Mouse (Mus musculus) liver, embryonic 16.5 days (tissue): ENCODE results near the gene Slc6a17. TPM values are rescaled to one million over a fixed set of nuclear protein-coding genes. Genes with fewer than 3 reads are reported as not detected.

Experiments
- ATAC-seq: fragments of 200-750 bp; cut with Nextera tagmentation; 2 replicates; pipeline ENCODE4 v1.8.0; 2017; ENCODE audit warnings: low read depth, mild to moderate bottlenecking, moderate number of reproducible peaks, moderate library complexity
- H3K27ac ChIP-seq: fragments of 300-500 bp; sonication (generic); 2 replicates; pipeline ENCODE4 v1.5.1; 2014; ENCODE audit warnings: mild to moderate bottlenecking, low read length
- H3K27me3 ChIP-seq: fragments of 300-500 bp; sonication (generic); 2 replicates; pipeline ENCODE4 v1.6.1; 2014; ENCODE audit warnings: low read depth, low read length, mixed read lengths; ENCODE audit not compliant: control insufficient read depth, insufficient read depth
- H3K36me3 ChIP-seq: fragments of 300-500 bp; sonication (generic); 2 replicates; pipeline ENCODE4 v1.6.1; 2014; ENCODE audit warnings: mild to moderate bottlenecking; ENCODE audit not compliant: control insufficient read depth, insufficient read depth
- H3K4me1 ChIP-seq: fragments of 300-500 bp; sonication (generic); 2 replicates; pipeline ENCODE4 v1.6.1; 2014; ENCODE audit warnings: low read depth, low read length, mixed read lengths; ENCODE audit not compliant: control insufficient read depth
- H3K4me2 ChIP-seq: fragments of 300-500 bp; sonication (generic); 2 replicates; pipeline ENCODE4 v1.6.1; 2014; ENCODE audit warnings: low read depth, low read length, mixed read lengths
- H3K4me3 ChIP-seq: fragments of 300-500 bp; sonication (generic); 2 replicates; pipeline ENCODE4 v1.5.1; 2014; ENCODE audit warnings: low read depth, mild to moderate bottlenecking, low read length
- H3K9ac ChIP-seq: fragments of 300-500 bp; sonication (generic); 2 replicates; pipeline ENCODE4 v1.6.1; 2014; ENCODE audit warnings: low read depth, low read length
- H3K9me3 ChIP-seq: fragments of 300-500 bp; sonication (generic); replicated peaks from 2 replicates; pipeline ENCODE4 v1.6.1; 2016; ENCODE audit warnings: low read length; ENCODE audit not compliant: control insufficient read depth
- WGBS: fragments of 180-500 bp; shearing (Covaris S2); extraction: QIAGEN DNeasy Blood & Tissue Kit; methylation state at CpG from one replicate; pipeline ENCODE4 v1.1.7; 2014; ENCODE audit not compliant: insufficient replicate concordance; 5-methylcytosine and 5-hydroxymethylcytosine counted together
- polyA plus RNA-seq: library from polyadenylated mRNA; unstranded; fragments of >200 nt; fragmentation: Nextera tagmentation; extraction: Ambion mirVana; gene quantifications from 2 replicates; pipeline ENCODE4 v1.2.1, GENCODE M21; 2015

The Slc6a17 gene
- polyA plus RNA-seq, 1 experiment from 2014 or later, result 0.08 TPM

DNA sequence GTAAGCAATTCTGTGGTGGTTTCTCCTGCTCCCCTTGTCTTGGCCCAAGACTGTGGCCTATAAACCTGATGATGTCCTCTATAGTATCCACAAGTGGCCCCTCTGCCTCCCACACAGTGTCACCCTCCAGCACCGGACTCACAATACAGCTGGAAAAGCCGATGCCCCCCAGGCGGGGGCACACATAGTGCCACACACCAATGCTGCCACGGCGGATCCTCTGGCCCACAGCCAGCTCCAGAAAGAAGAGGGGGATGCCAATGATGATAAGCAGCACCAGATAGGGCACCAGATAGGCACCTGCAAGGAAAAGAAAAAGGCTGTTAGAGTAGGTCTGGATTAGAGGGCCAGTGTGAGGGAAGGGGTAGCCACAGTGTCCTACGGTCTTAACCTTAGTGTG lies 22.3 kb downstream of the Slc6a17 start:
- no peak overlapping the region for H3K27ac ChIP-seq
- WGBS, result 66% methylated on average over 6 of the region's 6 CpGs
- H3K27me3 ChIP-seq, result no peaks in the 10 kb centered on the region
- no peak overlapping the region for H3K4me2 ChIP-seq
- H3K4me1 ChIP-seq, result no peaks in the 10 kb centered on the region
- no peak for ATAC-seq
- H3K9ac ChIP-seq, result no peak overlapping the region
- no peaks in the 10 kb centered on the region for H3K9me3 ChIP-seq
- no peaks in the 10 kb centered on the region for H3K36me3 ChIP-seq
- H3K4me3 ChIP-seq, result no peak overlapping the region

DNA sequence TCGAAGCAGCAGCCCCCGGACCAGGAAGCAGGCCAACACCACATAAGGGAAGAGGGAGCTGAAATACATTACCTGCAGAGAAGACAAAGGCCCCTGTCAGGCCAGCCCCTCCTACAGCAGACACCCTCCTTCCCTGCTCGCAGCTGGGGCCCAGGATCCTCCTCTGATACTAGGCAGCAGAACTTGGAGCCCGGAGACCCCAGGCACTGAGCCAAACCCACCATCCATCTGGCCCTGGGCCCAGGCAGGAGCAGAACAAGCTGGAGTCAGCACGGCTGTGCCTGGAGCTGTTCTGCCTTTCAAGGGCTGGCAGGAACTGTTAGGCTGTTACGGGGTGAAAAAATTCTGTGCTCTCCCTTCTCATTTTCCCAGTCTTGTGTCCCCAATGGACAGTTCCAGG lies 26.4 kb downstream of the Slc6a17 start:
- Histone ChIP-seq H3K36me3 (no peaks in the 10 kb centered on the region), H3K9ac (no peak overlapping the region), H3K4me1 (no peaks in the 10 kb centered on the region), H3K9me3 (no peaks in the 10 kb centered on the region), H3K27ac (no peak overlapping the region), H3K4me3 (no peak overlapping the region), H3K4me2 (no peak overlapping the region), H3K27me3 (no peaks in the 10 kb centered on the region)
- 39% methylated on average over 6 of the region's 6 CpGs for WGBS
- ATAC-seq, result no peak

DNA sequence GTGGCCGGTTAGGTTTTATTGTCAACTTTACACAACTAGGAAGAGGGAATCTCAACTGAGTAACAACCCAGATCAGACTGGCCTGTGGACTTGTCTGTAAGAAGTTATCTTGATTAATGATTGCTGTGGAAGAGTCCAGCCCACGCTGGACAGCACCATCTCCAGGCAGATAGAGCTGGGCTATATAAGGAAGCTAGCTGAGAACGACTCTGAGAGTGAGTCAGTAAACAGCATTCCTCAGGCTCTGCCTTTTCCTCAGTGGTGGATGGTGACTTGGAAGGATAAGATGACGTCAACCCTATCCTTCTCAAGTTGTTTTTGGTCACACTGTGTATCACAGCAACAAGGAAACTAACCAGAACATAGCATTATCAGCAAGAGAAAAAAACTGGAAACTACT lies 29.2 kb downstream of the Slc6a17 start:
- no peak overlapping the region for H3K9ac ChIP-seq
- H3K36me3 ChIP-seq, result no peaks in the 10 kb centered on the region
- H3K27ac ChIP-seq, result no peak overlapping the region
- no peaks in the 10 kb centered on the region for H3K27me3 ChIP-seq
- H3K4me2 ChIP-seq, result no peak overlapping the region
- H3K4me1 ChIP-seq, result no peaks in the 10 kb centered on the region
- H3K4me3 ChIP-seq, result no peak overlapping the region
- 22% methylated on average over 4 of the region's 4 CpGs for WGBS
- no peak for ATAC-seq
- H3K9me3 ChIP-seq, result no peaks in the 10 kb centered on the region

DNA sequence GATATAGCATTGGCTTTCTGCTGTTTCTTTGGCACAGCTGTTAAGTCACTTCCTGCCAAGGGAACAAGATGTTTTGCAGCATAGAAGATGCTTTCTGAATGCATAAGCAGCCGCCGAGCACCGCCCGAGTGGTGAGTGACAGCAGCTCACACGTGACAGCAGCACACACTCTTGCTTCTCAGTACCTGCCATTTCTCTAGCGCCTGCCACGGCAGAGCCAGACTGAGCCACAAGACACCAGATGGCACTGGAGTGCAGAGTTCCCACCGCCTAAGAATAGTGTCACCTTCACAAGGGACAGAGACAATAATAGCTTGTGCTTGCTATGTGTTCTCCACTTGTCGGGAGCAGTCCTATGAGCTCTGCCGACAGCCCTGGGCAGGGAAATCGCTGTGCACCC lies 34.5 kb downstream of the Slc6a17 start:
- Histone ChIP-seq H3K27me3 (no peaks in the 10 kb centered on the region), H3K9ac (no peak overlapping the region), H3K9me3 (no peaks in the 10 kb centered on the region), H3K36me3 (no peaks in the 10 kb centered on the region), H3K4me1 (no peaks in the 10 kb centered on the region), H3K4me2 (no peak overlapping the region), H3K27ac (no peak overlapping the region), H3K4me3 (no peak overlapping the region)
- ATAC-seq, result no peak
- 35% methylated on average over 11 of the region's 11 CpGs for WGBS

DNA sequence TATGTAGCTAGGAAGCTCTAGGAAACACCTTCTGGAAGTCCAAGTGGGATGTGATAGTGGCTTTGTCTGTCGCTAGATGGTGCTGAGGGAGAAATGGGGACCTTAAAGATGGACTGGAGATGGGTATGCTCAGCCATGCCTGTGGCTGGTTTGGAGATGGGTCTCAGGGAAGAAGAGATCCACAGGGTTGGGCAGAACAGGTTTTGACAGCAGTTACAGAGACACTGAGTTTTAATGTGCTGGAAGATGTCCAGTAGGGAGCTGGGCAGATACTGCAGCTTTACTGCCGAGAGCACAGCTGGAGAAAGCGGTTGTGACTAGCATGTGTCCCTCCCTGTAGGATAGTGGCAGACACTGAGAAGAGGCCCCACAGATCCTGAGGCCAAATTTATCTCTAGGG lies 37.2 kb downstream of the Slc6a17 start:
- Histone ChIP-seq H3K4me2 (no peak overlapping the region), H3K4me1 (no peaks in the 10 kb centered on the region), H3K27ac (no peak overlapping the region), H3K4me3 (no peak overlapping the region), H3K36me3 (no peaks in the 10 kb centered on the region), H3K27me3 (no peaks in the 10 kb centered on the region), H3K9me3 (no peaks in the 10 kb centered on the region), H3K9ac (no peak overlapping the region)
- 17% methylated on average over 3 of the region's 3 CpGs for WGBS
- no peak for ATAC-seq

DNA sequence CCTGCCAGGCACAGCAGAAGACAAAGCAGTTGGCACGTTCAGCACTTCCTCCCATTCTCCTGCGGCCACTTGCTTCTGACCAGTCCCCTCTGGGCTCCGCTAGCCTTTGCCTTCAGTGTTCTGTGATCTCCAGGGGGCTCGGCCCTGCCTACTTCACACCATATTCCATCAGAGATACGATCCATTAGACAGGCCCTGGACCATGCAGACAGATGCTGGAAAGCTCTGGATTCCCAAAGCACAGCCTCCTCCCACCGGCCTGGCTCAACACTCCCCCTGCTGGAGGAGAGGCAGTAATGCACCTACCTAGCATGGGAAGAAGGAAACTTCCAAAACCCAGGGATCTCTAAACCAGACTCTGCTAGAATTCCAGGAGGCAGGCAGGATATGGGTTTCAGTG lies 45.6 kb downstream of the Slc6a17 start:
- no peak overlapping the region for H3K9ac ChIP-seq
- no peak overlapping the region for H3K4me2 ChIP-seq
- H3K4me1 ChIP-seq, result no peaks in the 10 kb centered on the region
- no peak overlapping the region for H3K27ac ChIP-seq
- no peak for ATAC-seq
- no peaks in the 10 kb centered on the region for H3K36me3 ChIP-seq
- 23% methylated on average over 6 of the region's 6 CpGs for WGBS
- no peak overlapping the region for H3K4me3 ChIP-seq
- no peaks in the 10 kb centered on the region for H3K9me3 ChIP-seq
- no peaks in the 10 kb centered on the region for H3K27me3 ChIP-seq

DNA sequence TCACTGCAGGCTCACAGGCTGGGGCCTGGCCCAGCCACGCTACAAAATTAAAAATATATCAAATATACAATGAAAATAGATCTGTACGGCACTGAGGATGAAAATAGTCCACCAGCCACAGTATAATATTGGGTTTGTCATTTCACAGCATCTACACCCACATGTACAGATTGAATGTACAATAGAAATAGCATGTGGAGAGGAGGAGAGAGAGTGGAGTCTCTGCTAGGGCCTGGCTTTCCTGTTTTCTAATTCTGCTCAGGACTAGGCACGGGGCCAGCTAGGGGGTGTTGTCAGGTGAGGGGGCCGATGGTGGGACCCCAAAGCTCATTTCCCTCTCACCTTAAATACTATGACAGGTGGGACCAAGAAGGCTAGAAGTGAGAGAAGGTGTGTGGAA lies 48.8 kb downstream of the Slc6a17 start:
- H3K9ac ChIP-seq, result no peak overlapping the region
- no peak overlapping the region for H3K4me2 ChIP-seq
- H3K27me3 ChIP-seq, result no peaks in the 10 kb centered on the region; the same call in 1 of the 2 replicates
- H3K4me3 ChIP-seq, result no peak overlapping the region
- H3K36me3 ChIP-seq, result no peaks in the 10 kb centered on the region
- no peak overlapping the region for H3K27ac ChIP-seq
- whole genome bisulfite sequencing, result 57% methylated on average over 4 of the region's 4 CpGs
- no peaks in the 10 kb centered on the region for H3K4me1 ChIP-seq
- no peaks in the 10 kb centered on the region for H3K9me3 ChIP-seq
- ATAC-seq, result no peak

DNA sequence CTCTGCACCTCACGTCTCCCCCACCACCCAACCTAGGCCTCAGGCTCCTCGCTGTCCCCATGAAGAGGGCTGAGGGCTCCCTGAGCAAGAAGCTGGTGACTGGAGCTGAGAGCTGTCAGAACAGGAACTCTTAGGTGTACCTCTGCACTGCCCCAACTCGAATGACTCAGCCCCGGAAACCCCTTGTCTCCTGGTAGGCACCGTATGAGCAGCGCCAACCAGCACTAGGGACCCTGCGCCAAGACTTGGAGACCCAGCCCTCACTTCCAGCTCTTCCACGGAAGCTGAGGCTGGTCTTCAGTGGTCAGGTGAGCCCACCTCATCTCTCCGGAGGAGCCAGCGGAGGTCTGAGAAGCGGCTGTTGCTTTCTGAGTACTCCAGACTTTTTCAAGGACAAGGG lies 49.7 kb downstream of the Slc6a17 start:
- Histone ChIP-seq H3K9me3 (no peaks in the 10 kb centered on the region), H3K36me3 (no peaks in the 10 kb centered on the region), H3K4me2 (no peak overlapping the region), H3K27ac (no peak overlapping the region), H3K27me3 (no peaks in the 10 kb centered on the region; the same call in 1 of the 2 replicates), H3K4me1 (no peaks in the 10 kb centered on the region), H3K9ac (no peak overlapping the region), H3K4me3 (no peak overlapping the region)
- no peak for ATAC-seq
- 70% methylated on average over 11 of the region's 11 CpGs for WGBS

DNA sequence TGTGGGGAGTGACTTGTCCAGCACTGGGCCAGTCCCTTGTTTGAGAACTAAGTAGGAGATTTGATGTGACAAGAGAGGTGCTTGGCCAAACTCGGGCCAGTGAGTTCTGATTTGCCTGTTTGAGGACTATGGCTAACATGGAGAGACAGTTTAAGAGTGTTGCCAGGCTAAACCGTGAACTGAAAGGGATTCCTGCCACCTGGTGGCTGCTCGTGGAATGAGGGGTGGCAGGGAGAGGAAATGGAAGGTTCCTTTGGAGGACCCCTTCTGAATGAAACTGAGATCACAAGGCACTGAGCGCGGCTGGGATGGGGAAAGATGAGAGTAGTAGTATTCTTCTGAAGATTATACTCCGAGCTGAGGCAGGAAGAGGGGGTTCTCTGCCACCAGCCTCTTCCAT lies 51.2 kb downstream of the Slc6a17 start:
- H3K4me2 ChIP-seq, result no peak overlapping the region
- peaks cover 5% of the 10 kb centered on the region for H3K27me3 ChIP-seq
- H3K36me3 ChIP-seq, result no peaks in the 10 kb centered on the region
- H3K4me3 ChIP-seq, result no peak overlapping the region
- no peak for ATAC-seq
- H3K4me1 ChIP-seq, result no peaks in the 10 kb centered on the region
- WGBS, result 8% methylated on average over 6 of the region's 6 CpGs
- no peaks in the 10 kb centered on the region for H3K9me3 ChIP-seq
- no peak overlapping the region for H3K9ac ChIP-seq
- H3K27ac ChIP-seq, result no peak overlapping the region

DNA sequence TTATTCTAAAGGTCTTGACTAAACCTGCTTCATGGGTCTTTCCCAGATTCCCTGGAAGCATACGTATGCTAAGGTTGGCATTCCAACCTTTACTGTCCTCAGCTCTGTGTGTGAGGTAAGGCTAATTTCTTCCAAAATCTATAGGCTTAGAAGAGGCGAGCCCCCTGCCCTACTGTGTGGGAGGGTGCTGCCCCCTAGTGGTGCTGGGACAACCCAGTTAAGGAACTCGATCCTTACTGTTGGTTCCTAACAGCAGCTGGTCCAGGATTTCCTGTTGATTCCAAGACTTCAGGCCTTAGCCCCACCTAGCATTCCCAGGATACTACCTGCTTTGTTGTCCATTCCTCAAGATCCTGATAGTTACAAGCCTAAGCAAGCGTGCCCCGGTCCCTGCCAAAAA lies 55.7 kb downstream of the Slc6a17 start:
- Histone ChIP-seq H3K36me3 (no peaks in the 10 kb centered on the region), H3K27me3 (peaks cover 50% of the 10 kb centered on the region), H3K9ac (no peak overlapping the region), H3K9me3 (no peaks in the 10 kb centered on the region), H3K4me3 (no peak overlapping the region), H3K4me1 (no peaks in the 10 kb centered on the region; the same call in 1 of the 2 replicates), H3K4me2 (no peak overlapping the region), H3K27ac (no peak overlapping the region)
- WGBS, result 16% methylated on average over 5 of the region's 5 CpGs
- ATAC-seq, result no peak
